Mouse (Mus musculus) heart, adult 18-20 months (tissue): ENCODE measurements around the gene Spsb2. TPM values are rescaled to one million over a fixed set of nuclear protein-coding genes. Genes with fewer than 3 reads are reported as not detected.
"Not testable (repeated sequence)": the region's sequence is repeated elsewhere in the genome, so short reads cannot be mapped to it uniquely, and the experiment has no call there.

Source experiments
- DNase-seq, 2 experiments: peaks; one replicate each; pipeline ENCODE4 v3.0.0; 2021 to 2022; ENCODE audit warnings: mixed read lengths in 1 of 2
- total RNA-seq, 2 experiments: library from RNA; stranded (reverse); gene quantifications; 2 replicates each; pipeline ENCODE4 v1.2.3; 2021

The Spsb2 gene
- total RNA-seq, 2 experiments from 2014 or later, result 2.7 to 3.0 TPM

DNA sequence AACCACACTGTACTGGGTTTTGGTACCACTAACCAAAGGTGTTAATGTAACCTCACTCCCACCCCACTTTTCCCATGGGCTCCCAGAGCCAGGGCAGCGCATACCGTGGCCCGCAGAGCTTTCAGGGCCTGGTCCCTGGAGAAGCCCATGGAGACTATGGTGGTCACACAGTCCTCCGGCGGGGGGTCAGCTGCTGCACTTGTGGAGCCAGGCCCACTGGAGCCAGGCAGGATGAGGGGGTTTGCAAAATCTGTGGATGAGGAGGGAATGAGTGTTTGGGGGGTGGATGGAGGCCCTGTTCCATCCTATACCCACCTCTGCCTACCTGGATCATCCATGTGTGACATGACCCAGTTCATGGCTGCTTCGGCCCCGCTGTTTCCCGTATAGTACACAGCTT, 9.1 kb downstream of the Spsb2 start:
- DNase-seq, result no peak

DNA sequence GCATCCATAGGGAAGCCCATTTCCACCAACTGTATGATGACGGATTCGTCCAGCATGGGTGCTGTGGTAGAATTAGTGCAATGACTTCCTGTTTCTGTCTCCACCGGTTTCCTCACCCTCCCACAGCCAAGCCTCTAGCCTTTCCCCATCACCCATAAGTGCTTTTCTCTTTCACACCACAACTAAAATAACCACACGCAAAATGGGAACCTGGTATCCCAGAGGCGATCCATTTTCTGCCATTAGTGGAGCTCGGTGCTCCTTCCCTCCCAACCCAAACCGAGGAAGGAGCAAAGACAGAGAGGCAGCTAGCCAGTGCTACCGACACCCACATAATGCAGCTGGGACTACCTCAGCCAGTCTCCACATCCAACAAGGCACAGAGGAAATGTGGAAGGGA, 9.5 kb downstream of the Spsb2 start:
- no peak for DNase-seq

- DNase-seq, result no peak
Measured at GRCm38 (mm10) chr6:124820891-124821290, 12.4 kb downstream of the Spsb2 start.

DNA sequence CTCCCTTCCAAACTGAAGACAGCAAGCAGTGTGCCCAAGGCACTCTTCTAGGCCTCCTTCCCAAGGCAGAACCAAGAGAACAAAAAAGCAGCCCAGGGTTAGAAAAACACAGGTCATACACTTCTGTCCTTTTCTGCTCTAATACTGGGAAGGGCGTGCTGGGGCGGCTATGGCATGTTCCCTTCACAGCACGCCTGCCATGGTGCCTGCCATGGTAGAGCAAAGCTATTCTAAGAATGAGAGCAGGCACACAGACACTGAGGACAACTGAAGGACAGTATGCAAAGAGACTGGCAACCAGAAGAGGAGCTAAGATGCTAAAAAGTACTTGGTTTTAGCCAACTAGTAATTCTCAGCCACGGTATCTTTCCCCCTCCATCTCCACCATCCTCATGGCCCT, 13.6 kb downstream of the Spsb2 start:
- DNase-seq, result no peak

DNA sequence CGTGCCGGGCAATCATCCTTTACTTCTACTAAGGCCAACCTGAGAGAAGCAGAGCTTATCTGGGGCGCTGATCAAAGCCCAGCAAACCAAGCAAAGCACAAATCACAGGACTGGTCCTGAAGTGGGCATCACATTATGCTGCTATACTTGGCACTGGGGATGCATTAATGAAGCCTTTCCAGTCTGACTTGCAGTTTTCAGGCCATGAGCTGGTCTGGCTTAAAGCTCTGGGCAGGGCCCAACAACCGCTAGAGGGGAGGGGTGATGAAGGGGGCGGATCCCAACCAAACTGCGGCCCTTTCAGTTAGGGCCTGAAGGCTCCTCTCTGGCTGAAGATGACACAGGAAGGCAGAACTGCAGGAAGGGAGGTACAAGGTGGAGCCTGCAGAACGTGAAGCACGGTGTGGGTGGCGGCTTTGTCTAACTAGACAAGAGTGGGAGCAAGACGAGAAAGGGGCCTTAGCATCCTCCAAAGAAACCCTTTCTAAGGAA, 19.7 kb downstream of the Spsb2 start:
- DNase-seq, result no peak

GRCm38 (mm10) chr6:124828868-124829798, 20.7 kb downstream of the Spsb2 start, which contains the start of the genes Usp5 and Cdca3:
Gene Usp5 (minus strand): TSS chr6:124829484.
Gene Cdca3 (plus strand): TSS chr6:124829547.
- DNase-seq, result peak; percentile 98 to 100

- DNase-seq, result peak; percentile 97 to 98
Measured at GRCm38 (mm10) chr6:124829799-124830700, 21.6 kb downstream of the Spsb2 start.

DNA sequence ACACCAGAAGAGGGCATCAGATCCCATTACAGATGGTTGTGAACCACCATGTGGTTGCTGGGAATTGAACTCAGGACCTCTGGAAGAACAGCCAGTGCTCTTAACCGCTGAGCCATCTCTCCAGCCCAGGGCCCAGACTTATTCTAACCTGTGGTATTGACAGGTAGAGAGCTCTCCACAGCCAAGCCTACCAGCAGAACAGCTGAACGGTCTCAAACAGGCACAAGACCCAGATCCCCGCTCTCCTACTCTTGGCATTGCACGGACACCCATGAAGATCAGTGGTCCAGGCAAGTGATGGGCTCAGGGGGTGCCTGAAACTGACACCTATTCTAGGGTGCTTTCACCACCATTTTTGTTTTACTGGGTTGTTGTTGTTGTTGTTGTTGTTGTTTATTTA, 22.7 kb downstream of the Spsb2 start:
- DNase-seq, result not testable (repeated sequence)

- no peak for DNase-seq
Measured at GRCm38 (mm10) chr6:124831649-124832048, 23.2 kb downstream of the Spsb2 start.

- peak in 1 of 2 experiments; percentile 56 for DNase-seq
Measured at GRCm38 (mm10) chr6:124834512-124835081, 26.1 kb downstream of the Spsb2 start.

DNA sequence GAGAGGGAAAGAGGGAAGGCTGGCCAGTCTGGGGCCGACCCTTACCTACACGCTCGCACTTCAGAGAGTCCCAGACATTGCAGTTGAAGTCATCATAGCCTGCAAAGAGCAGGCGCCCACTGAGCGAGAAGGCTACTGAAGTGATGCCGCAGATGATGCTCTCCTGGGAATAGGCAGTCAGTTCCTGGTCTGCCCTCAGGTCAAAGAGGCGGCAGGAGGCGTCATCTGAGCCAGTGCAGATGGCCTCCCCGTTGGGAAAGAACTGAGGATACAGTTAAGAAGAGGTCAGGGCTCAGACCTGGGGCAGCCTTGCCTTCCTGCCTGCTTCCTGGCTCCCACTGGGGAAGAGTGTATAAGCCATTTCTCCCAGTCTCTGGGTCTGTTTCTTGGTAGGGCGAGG, 27.1 kb downstream of the Spsb2 start:
- no peak for DNase-seq

GRCm38 (mm10) chr6:124836411-124836810, 27.9 kb downstream of the Spsb2 start:
- DNase-seq, result no peak

DNA sequence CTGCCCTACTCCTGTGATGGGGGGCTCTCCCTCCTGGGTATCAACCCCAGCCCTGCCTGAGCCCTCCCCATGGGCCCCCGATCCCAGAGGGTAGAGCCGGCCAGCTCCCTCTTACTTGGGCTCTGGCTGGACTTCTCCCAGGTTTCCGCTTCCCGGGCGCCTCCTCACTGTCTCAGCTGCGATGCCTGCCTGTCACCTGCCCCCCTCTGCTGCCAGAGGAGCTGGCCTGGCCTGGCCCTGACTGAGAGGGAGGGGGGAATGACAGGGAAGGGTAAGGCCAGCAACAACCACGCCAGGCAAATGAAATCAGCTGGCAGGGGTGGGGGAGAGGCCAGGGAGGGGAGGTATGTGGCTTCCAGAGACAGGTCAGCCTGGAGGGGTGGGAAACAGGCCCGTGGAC, 31.3 kb downstream of the Spsb2 start:
- DNase-seq, result peak; percentile 64 to 65

DNA sequence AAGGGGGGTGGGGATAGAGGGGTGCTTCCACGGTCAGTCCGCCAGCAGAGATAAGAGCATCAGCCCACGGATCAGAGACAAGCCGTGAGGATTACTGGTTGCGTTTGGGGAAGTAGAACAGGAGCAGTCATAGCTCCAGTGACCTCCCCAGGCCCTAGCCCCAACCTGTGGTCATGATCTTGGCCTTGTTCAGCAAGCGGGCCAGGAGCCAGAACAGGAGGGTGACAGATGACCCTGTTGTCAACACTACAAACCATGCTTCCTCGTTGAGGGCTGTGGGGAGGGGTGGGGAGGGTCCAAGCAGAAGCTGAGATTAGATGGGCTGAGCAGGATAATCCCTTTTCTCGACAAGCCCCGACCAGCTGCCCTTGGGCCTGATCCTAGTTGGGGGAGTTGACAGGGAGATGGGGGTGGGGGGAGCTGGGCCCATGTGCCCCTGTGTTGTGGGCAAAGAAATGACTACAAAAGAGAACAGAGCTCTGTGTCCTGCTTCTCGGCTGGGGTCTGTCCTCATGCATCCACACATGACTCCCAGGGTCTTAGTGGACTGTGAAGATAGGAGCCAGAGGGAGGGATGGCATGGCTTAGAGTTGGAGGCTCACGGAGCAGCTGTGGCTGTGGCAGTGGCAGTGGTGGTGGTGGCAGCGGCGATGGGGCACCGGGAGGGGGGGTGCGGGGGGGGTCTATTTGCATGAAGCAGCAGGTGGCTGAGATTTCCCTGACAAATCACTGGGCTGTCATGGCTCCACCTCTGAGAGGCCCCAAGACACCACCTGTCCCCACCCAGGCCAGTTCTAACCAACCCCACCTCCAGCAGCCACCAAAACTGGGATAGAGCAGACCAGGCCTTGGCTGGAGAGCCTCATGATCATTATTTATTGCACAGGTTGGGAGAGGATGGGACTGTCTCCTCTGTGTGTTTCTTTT, 32.0 kb downstream of the Spsb2 start, which contains the start of gene Gnb3:
Gnb3 (minus strand) TSS at position 35 of the 927 bp plus-strand sequence.
- DNase-seq, result peak in 1 of 2 experiments; percentile 40

GRCm38 (mm10) chr6:124847305-124847704, 38.8 kb downstream of the Spsb2 start:
- peak; percentile 90 to 98 for DNase-seq

DNA sequence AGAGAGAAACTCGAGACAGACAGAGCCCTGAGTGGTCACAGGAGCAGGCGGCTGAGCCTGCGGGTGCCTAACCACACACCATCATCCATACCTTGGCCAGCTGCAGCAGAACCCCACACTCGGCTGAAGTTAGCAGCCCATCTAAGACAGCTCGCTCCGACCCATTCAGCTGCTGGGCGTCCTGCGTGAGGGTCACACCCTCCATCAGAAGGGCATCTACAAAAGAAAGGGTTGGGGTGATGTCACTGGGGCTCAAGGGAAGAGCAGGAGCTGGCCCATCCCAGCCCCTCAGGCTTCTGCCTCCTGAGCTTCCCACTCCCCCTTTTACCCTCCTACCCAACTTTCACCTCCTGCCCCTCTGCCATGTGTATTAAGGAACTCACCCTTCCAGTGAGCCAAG, 42.1 kb downstream of the Spsb2 start:
- DNase-seq, result no peak

DNA sequence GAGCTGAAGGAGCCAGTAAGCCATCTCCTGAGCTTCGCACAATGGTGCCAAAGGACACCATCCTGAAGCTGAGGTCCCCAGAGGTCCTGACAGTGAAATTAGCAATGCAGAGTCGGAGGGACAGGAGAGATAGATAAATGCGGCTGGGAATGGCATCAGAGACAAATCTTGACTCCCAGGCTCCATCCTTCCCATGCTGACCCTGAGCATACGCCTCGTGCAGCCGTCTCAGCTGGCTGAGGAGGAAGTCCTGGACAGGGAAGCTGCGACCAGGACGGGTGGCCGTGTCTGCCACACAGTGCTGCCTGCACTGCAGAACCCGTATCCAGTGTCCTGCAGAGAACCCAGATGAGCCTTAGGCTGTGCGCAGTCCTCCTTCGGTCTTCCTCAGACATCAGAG, 46.2 kb downstream of the Spsb2 start:
- DNase-seq, result no peak

GRCm38 (mm10) chr6:124856321-124856720, 47.9 kb downstream of the Spsb2 start:
- DNase-seq, result no peak

DNA sequence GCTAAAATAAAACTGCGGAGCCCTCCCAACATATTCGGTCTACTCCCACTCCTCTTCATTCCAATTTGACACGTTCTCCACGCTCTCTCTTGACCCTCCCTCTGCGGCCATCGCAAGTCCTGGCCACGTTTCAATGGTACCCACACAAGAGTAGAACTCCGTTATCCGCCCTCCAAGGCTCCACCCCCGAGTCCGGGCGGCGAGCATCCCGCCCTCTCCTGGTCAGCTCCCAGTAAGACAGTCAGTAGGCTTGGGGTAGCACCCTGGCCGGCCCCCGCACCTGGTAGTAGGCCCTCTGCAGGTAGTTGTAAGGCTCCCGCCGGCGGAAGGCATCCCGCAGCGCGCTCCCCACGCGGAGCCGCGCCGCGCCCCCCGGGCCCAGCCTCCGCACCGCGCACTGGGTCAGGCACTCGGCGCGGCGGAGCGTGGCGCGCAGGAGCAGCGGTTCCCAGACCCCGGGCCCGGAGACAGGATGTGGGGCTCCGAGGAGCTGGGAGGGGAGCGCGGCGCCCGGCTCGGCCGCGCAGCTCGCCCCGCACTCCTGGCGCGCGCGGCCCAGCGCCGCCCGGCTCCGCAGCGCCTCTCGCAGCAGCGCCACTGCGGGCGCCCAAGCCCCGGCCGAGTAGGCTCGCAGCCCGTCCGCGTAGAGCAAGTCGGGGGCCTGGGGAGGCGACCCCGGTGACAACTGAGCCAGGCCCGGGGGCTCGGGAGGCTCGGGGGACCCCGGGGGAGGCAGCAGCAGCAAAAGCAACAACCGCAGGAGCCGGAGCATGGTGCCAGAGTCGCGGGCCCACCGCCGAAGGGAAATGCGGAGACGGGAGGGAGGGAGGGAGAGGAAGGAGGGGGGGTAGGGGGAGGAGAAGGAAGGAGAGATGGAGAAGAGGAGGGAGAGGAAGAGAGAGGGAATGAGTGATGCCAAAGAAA, 48.7 kb downstream of the Spsb2 start, which contains the start of gene P3h3:
P3h3 (minus strand) TSS at position 837 of the 924 bp plus-strand sequence.
- peak; percentile 87 for DNase-seq
